Mouse (Mus musculus) midbrain, embryonic 15.5 days (tissue): Measurements from ENCODE around the gene Tubal3. TPM values are rescaled to one million over a fixed set of nuclear protein-coding genes. Genes with fewer than 3 reads are reported as not detected.

Source experiments
- ATAC-seq: fragments of 200-750 bp; cut with Nextera tagmentation; replicated peaks from 2 replicates; pipeline ENCODE4 v1.8.0; 2017; ENCODE audit warnings: moderate TSS enrichment
- H3K27ac ChIP-seq: fragments of 300-500 bp; sonication (generic); 2 replicates; pipeline ENCODE4 v1.5.1; 2015; ENCODE audit warnings: mild to moderate bottlenecking, inconsistent platforms
- H3K27me3 ChIP-seq: fragments of 300-500 bp; sonication (generic); replicated peaks from 2 replicates; pipeline ENCODE4 v1.6.1; 2015; ENCODE audit warnings: inconsistent platforms
- H3K36me3 ChIP-seq: fragments of 300-500 bp; sonication (generic); replicated peaks from 2 replicates; pipeline ENCODE4 v1.6.1; 2015; ENCODE audit warnings: inconsistent platforms
- H3K4me1 ChIP-seq: fragments of 300-500 bp; sonication (generic); 2 replicates; pipeline ENCODE4 v1.6.1; 2015; ENCODE audit warnings: inconsistent platforms
- H3K4me2 ChIP-seq: fragments of 300-500 bp; sonication (generic); 2 replicates; pipeline ENCODE4 v1.6.1; 2015; ENCODE audit warnings: inconsistent platforms, mild to moderate bottlenecking, moderate library complexity
- H3K4me3 ChIP-seq: fragments of 300-500 bp; sonication (generic); 2 replicates; pipeline ENCODE4 v1.5.1; 2015; ENCODE audit warnings: mild to moderate bottlenecking, inconsistent platforms
- H3K9ac ChIP-seq: fragments of 300-500 bp; sonication (generic); 2 replicates; pipeline ENCODE4 v1.6.1; 2015; ENCODE audit warnings: mild to moderate bottlenecking, inconsistent platforms
- H3K9me3 ChIP-seq: fragments of 300-500 bp; sonication (generic); 2 replicates; pipeline ENCODE4 v1.6.1; 2016; ENCODE audit warnings: inconsistent platforms
- WGBS: fragments of 180-500 bp; shearing (Covaris S2); methylation state at CpG from one replicate; pipeline ENCODE4 v1.1.7; 2015; ENCODE audit warnings: mixed read lengths; 5-methylcytosine and 5-hydroxymethylcytosine counted together
- microRNA-seq: library from miRNA; unstranded; fragments of <30 nt; microRNA quantifications from one replicate; pipeline ENCODE4, GENCODE M21; 2016
- polyA plus RNA-seq: library from polyadenylated mRNA; unstranded; fragments of >200 nt; fragmentation: Nextera tagmentation; extraction: Ambion mirVana; gene quantifications from 2 replicates; pipeline ENCODE4 v1.2.1, GENCODE M21; 2015

Gene Tubal3
- polyA plus RNA-seq, 1 experiment from 2014 or later, result not detected

DNA sequence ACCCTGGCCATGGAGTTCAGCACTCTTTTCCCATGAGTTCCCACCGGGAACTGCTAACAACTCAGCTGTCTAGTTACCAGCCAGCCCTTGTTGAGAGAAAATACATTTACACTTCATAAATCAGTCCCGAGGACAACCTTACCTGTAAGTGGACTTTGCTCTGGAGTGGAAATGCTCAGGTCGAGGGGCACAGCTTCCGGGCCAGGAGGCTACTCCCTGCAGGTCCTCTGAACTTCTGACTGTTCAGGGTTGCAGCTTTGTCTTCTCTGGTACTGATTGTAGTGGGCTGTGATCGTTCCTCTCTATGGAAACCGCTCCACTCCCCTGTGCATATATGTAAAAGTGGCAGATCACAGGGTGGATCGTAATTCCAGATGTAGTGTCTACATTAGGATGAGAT, 26.6 kb downstream of the Tubal3 start:
- 80% methylated on average over 7 of the region's 7 CpGs for WGBS
- Histone ChIP-seq H3K4me3 (no peak overlapping the region), H3K27me3 (no peaks in the 10 kb centered on the region), H3K36me3 (no peaks in the 10 kb centered on the region), H3K27ac (no peak overlapping the region), H3K9ac (no peak overlapping the region), H3K4me2 (no peak overlapping the region), H3K9me3 (no peaks in the 10 kb centered on the region), H3K4me1 (no peaks in the 10 kb centered on the region)
- ATAC-seq, result no peak

DNA sequence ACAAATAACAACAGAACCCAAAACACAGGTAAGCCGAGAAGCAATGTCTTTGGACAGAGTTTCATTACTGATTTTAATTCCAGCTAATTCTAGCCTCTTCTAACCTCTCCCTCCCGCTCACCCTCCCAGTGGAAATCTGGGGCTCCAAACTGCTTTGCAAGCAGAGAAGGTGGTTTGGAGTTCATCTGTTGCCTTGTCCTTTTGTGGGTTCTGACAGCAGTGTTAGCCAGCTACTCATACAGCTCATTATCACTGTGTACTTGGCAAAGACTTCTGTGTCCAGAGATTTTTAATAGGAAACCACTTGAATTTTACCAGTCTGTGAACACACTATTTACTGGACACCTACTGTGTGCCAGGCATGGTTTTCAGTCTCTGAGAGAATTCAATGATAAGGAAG, 27.2 kb downstream of the Tubal3 start, which contains the start of gene Ucn3:
Gene Ucn3 (minus strand): TSS at position 101 of the 400 bp plus-strand sequence.
- no peak within 1 kb of the TSS for H3K4me3 ChIP-seq
- H3K27me3 ChIP-seq, result no peaks in the 10 kb centered on the region
- WGBS, result 73% methylated on average over 2 of the region's 2 CpGs
- no peak within 1 kb of the TSS for H3K4me2 ChIP-seq
- H3K36me3 ChIP-seq, result no peaks in the 10 kb centered on the region
- ATAC-seq, result no peak
- H3K9ac ChIP-seq, result no peak within 1 kb of the TSS
- no peak within 1 kb of the TSS for H3K27ac ChIP-seq
- H3K9me3 ChIP-seq, result no peaks in the 10 kb centered on the region
- H3K4me1 ChIP-seq, result no peaks in the 10 kb centered on the region

DNA sequence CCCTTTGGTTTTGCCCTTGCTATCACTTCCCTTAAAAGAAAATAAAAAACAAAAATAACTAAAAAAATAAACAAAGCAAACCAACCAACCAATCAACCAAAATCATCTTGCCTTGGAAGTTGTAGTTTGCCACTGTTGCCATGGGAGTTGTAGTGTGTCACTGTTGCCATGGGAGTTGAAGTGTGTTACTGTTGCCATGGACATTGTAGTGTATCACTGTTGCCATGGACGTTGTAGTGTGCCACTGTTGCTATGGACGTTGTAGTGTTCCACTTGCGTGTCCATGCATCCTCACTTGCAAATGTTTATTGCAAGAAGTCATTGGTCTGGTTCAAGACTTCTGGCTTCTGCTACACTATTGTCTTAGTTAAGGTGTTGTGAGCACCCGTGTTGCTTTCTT, 29.2 kb downstream of the Tubal3 start:
- no peaks in the 10 kb centered on the region for H3K9me3 ChIP-seq
- H3K27me3 ChIP-seq, result no peaks in the 10 kb centered on the region
- no peak overlapping the region for H3K4me2 ChIP-seq
- no peaks in the 10 kb centered on the region for H3K4me1 ChIP-seq
- H3K4me3 ChIP-seq, result no peak overlapping the region
- no peak for ATAC-seq
- no peak overlapping the region for H3K9ac ChIP-seq
- WGBS, result 93% methylated on average over 4 of the region's 4 CpGs
- H3K36me3 ChIP-seq, result no peaks in the 10 kb centered on the region
- no peak overlapping the region for H3K27ac ChIP-seq

DNA sequence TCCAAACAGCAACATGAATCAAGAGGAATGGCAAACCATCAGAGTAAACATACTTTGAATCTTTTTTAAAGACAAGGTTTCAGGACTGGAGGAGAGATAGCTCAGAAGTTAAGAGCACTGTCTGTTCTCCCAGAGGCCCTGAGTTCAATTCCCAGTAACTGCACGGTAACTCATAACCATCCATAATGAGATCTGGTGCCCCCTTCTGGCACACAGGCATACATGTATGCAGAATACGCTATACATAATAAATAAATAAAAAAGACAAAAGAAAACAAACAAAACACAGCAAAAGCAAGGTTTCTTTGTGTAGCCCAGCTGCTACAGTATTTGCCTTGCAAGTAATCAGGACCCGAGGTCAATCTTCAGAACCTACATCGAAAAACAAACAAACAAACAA, 31.4 kb downstream of the Tubal3 start:
- H3K4me1 ChIP-seq, result no peaks in the 10 kb centered on the region
- no peak overlapping the region for H3K4me3 ChIP-seq
- no peaks in the 10 kb centered on the region for H3K9me3 ChIP-seq
- H3K4me2 ChIP-seq, result no peak overlapping the region
- H3K27ac ChIP-seq, result no peak overlapping the region
- WGBS, result 90% methylated on average over 4 of the region's 4 CpGs
- no peaks in the 10 kb centered on the region for H3K27me3 ChIP-seq
- H3K36me3 ChIP-seq, result no peaks in the 10 kb centered on the region
- ATAC-seq, result no peak
- no peak overlapping the region for H3K9ac ChIP-seq

- no peak overlapping the region for H3K9ac ChIP-seq
- H3K4me3 ChIP-seq, result no peak overlapping the region
- ATAC-seq, result no peak
- no peaks in the 10 kb centered on the region for H3K4me1 ChIP-seq
- WGBS, result 83% methylated on average over 6 of the region's 6 CpGs
- no peaks in the 10 kb centered on the region for H3K9me3 ChIP-seq
- H3K27ac ChIP-seq, result no peak overlapping the region
- H3K36me3 ChIP-seq, result no peaks in the 10 kb centered on the region
- H3K27me3 ChIP-seq, result no peaks in the 10 kb centered on the region
- H3K4me2 ChIP-seq, result no peak overlapping the region
These were observed 33.3 kb downstream of the Tubal3 start for GRCm38 (mm10) chr13:3951198-3951914.

DNA sequence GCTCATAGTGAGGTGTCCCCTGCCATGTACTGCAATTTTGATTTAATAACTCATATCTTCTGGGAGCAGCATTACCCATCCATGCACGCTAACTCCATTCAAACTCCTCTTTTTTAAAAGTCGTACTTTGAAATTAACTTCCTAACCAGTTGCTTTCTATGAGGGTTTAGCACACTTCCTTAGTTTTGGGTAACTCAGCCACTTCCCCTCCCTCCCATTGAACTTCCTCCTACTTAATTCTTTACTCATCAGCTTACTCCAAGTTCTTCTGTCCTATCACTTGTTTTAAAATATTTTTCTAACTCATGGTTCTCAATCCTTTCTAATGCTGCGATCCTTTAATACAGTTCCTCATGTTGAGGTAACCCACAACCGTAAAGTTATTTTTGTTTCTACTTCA, 50.8 kb downstream of the Tubal3 start:
- ATAC-seq, result no peak

More for the DNA sequence above, 50.8 kb downstream of the Tubal3 start:
- no peaks in the 10 kb centered on the region for H3K9me3 ChIP-seq
- no peak overlapping the region for H3K27ac ChIP-seq
- no peak overlapping the region for H3K4me3 ChIP-seq
- H3K27me3 ChIP-seq, result no peaks in the 10 kb centered on the region
- no peaks in the 10 kb centered on the region for H3K36me3 ChIP-seq
- no peak overlapping the region for H3K9ac ChIP-seq
- no peaks in the 10 kb centered on the region for H3K4me1 ChIP-seq
- no peak overlapping the region for H3K4me2 ChIP-seq
- WGBS, result 92% methylated on average over 4 of the region's 4 CpGs

Small RNA genes within 50 kb of the gene (microRNA-seq; reads per million reads assigned to microRNA genes)
- gene Gm22460, result not detected

Other genes with a start within 250 kb of the Tubal3 start
- not detected in 2 replicates for gene Calml3, start 114.0 kb upstream of the Tubal3 start, polyA plus RNA-seq
- not detected in 2 replicates for gene Calm4, start 80.5 kb upstream of the Tubal3 start, polyA plus RNA-seq
- gene Calm5, start 64.1 kb upstream of the Tubal3 start, polyA plus RNA-seq, result not detected in 2 replicates
- gene Net1, start 54 bp upstream of the Tubal3 start, polyA plus RNA-seq, result 10.7 and 12.2 TPM in 2 replicates
- not detected in 2 replicates for gene Ucn3, start 27.1 kb downstream of the Tubal3 start, polyA plus RNA-seq
- gene Akr1c14, start 130.7 kb downstream of the Tubal3 start, polyA plus RNA-seq, result 0.52 and 1.1 TPM in 2 replicates
- gene Akr1c18, start 232.4 kb downstream of the Tubal3 start, polyA plus RNA-seq, result not detected in 2 replicates